Mouse (Mus musculus): Measurements from ENCODE around the gene Vps45.
A peak's percentile ranks its signal among the peaks of the same experiment; 100 is the strongest.
"Not testable (repeated sequence)": the region's sequence is repeated elsewhere in the genome, so short reads cannot be mapped to it uniquely, and the experiment has no call there.

Vps45 gene

GRCm38 (mm10) chr3:96078711-96079110 lies 20.4 kb upstream of the Vps45 start:
- DNase-seq (ENCODE audit: low read depth, low spot score) = no peak

- no peak for DNase-seq (ENCODE audit: low read depth, low spot score)
These were observed 19.8 kb upstream of the Vps45 start for GRCm38 (mm10) chr3:96078066-96078465.

GRCm38 (mm10) chr3:96072921-96073486 lies 14.7 kb upstream of the Vps45 start:
- no peak for DNase-seq (ENCODE audit: low read depth, low spot score)

- DNase-seq (ENCODE audit: low read depth, low spot score) = no peak
These were observed 12.0 kb upstream of the Vps45 start for GRCm38 (mm10) chr3:96070241-96070640.

GRCm38 (mm10) chr3:96069542-96069941 lies 11.3 kb upstream of the Vps45 start:
- no peak for DNase-seq (ENCODE audit: low read depth, low spot score)

- no peak for DNase-seq (ENCODE audit: low read depth, low spot score)
These were observed 10.8 kb upstream of the Vps45 start for GRCm38 (mm10) chr3:96069046-96069445.

- no peak for DNase-seq (ENCODE audit: low read depth, low spot score)
These were observed 8.5 kb upstream of the Vps45 start for GRCm38 (mm10) chr3:96066741-96067140.

- peak; percentile 56 for DNase-seq (ENCODE audit: low read depth, low spot score)
These were observed 7.6 kb upstream of the Vps45 start for GRCm38 (mm10) chr3:96065754-96066375.

- DNase-seq (ENCODE audit: low read depth, low spot score) = peak; percentile 22
These were observed 6.9 kb upstream of the Vps45 start for GRCm38 (mm10) chr3:96065147-96065546.

GRCm38 (mm10) chr3:96064217-96064616 lies 6.0 kb upstream of the Vps45 start:
- no peak for DNase-seq (ENCODE audit: low read depth, low spot score)

GRCm38 (mm10) chr3:96063299-96063698 lies 5.0 kb upstream of the Vps45 start:
- DNase-seq (ENCODE audit: low read depth, low spot score) = no peak

GRCm38 (mm10) chr3:96060146-96060545 lies 1.9 kb upstream of the Vps45 start:
- DNase-seq (ENCODE audit: low read depth, low spot score) = no peak

- DNase-seq (ENCODE audit: low read depth, low spot score) = peak; percentile 93
These were observed 490 bp downstream of the Vps45 start for GRCm38 (mm10) chr3:96057747-96058204.

- no peak for DNase-seq (ENCODE audit: low read depth, low spot score)
These were observed 2.2 kb downstream of the Vps45 start for GRCm38 (mm10) chr3:96056031-96056430.

- DNase-seq (ENCODE audit: low read depth, low spot score) = no peak
These were observed 3.0 kb downstream of the Vps45 start for GRCm38 (mm10) chr3:96055294-96055693.

- peak; percentile 64 for DNase-seq (ENCODE audit: low read depth, low spot score)
These were observed 6.4 kb downstream of the Vps45 start for GRCm38 (mm10) chr3:96051839-96052238.

- no peak for DNase-seq (ENCODE audit: low read depth, low spot score)
These were observed 7.1 kb downstream of the Vps45 start for GRCm38 (mm10) chr3:96051186-96051585.

- no peak for DNase-seq (ENCODE audit: low read depth, low spot score)
These were observed 7.5 kb downstream of the Vps45 start for GRCm38 (mm10) chr3:96050779-96051178.

- not testable (repeated sequence) for DNase-seq (ENCODE audit: low read depth, low spot score)
These were observed 13.7 kb downstream of the Vps45 start for GRCm38 (mm10) chr3:96044559-96044958.

- DNase-seq (ENCODE audit: low read depth, low spot score) = no peak
These were observed 15.2 kb downstream of the Vps45 start for GRCm38 (mm10) chr3:96043104-96043503.

- no peak for DNase-seq (ENCODE audit: low read depth, low spot score)
These were observed 17.2 kb downstream of the Vps45 start for GRCm38 (mm10) chr3:96041079-96041478.

- no peak for DNase-seq (ENCODE audit: low read depth, low spot score)
These were observed 17.6 kb downstream of the Vps45 start for GRCm38 (mm10) chr3:96040663-96041006.

- DNase-seq (ENCODE audit: low read depth, low spot score) = no peak
These were observed 18.2 kb downstream of the Vps45 start for GRCm38 (mm10) chr3:96039857-96040662.
